Mouse (Mus musculus) G1E (cell line): ENCODE measurements around the gene Btg4.

Source experiments
- CTCF ChIP-seq: IDR thresholded peaks from 2 replicates; pipeline ENCODE4 v1.5.1; 2012; ENCODE audit warnings: low read depth, low read length, inconsistent platforms, mixed read lengths
- GATA1 ChIP-seq: IDR thresholded peaks from 2 replicates; pipeline ENCODE4 v1.6.1; 2012; ENCODE audit warnings: borderline replicate concordance, low read length, inconsistent platforms, mixed read lengths
- GATA2 ChIP-seq: IDR thresholded peaks from 2 replicates; pipeline ENCODE4 v1.6.1; 2012; ENCODE audit warnings: low read depth, low read length, inconsistent platforms, borderline replicate concordance
- TAL1 ChIP-seq: conservative IDR thresholded peaks from 2 replicates; pipeline ENCODE4 v1.6.1; 2012; ENCODE audit warnings: low read depth, low read length, inconsistent platforms, mixed read lengths

DNA sequence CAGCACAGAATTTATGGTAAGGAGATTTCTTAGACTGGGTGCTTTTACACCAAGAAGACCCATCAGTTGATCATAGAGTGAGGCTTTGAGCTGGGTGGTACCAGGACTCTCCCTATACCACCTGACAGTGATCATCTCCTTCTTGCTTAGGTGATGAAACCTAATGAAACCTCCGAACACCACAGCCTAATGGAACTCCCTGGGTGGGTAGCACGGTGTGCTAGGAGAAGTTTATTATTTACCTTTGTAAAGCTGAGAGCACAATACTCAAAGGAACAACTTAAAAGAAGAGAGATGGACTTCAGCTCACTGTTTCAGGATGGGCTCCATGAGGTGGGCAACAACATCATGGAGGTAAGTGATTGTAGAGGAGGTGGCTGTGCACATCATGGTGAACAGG lies at the start of gene Btg4:
- TF ChIP-seq CTCF (no peak), GATA2 (no peak), GATA1 (no peak), TAL1 (no peak)
